Mouse (Mus musculus) left cerebral cortex, adult 18-20 months (tissue): ENCODE measurements around the gene Vwa5b2. TPM values are rescaled to one million over a fixed set of nuclear protein-coding genes. Genes with fewer than 3 reads are reported as not detected.

ENCODE experiments used
- DNase-seq, 2 experiments: peaks; one replicate each; pipeline ENCODE4 v3.0.0; 2021 to 2022; ENCODE audit warnings: low spot score in 2 of 2, mixed read lengths in 1 of 2
- long read RNA-seq, 2 experiments: library from polyadenylated mRNA; stranded (forward); transcript quantifications; one replicate each; pipeline ENCODE4 v2.0.0; 2021
- total RNA-seq, 2 experiments: library from RNA; stranded (reverse); gene quantifications; 2 replicates each; pipeline ENCODE4 v1.2.3; 2021

Vwa5b2 gene
- total RNA-seq, result 10 to 100 TPM; 50.1 to 62.9 TPM
- long read RNA-seq, experiment 1, partial matches to known transcripts, result 24 of 43 reads
- long read RNA-seq, experiment 1, other reads (novel, unspliced or antisense), result 19 of 43 reads
- long read RNA-seq, experiment 2, partial matches to known transcripts, result 22 of 31 reads
- long read RNA-seq, experiment 2, other reads (novel, unspliced or antisense), result 9 of 31 reads

DNA sequence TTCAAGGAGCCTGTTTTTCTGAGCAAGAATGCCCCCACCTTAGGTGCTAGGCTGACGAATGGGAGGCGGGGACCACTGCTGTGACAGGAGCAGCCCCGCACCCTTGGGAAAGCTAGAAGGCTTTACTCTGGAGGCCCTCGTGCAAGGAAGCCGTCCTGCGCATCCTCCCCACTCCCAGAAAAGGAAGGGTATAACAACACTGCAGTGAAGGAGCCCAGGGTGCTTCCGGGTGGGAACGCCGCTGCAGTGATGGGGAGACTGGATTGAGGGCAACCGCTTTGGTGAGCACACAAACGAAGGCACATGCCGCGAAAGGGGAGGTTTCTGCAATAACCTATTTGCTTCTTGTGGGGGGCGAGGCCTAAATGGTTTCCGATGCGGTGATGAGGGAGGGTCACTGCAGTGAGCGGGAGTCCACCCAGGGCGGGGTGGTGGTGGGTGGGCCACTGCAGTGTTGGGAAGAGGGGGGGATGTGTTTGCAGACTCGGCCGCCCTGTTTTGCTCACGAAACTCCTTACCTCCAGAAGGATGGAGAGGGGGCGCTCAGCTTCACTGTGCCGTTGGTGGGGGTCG, at the start of gene Vwa5b2:
Gene Vwa5b2, plus strand, starts transcription at position 106 of the 573 bp plus-strand sequence.
- DNase-seq, result peak; percentile 24 to 44

GRCm38 (mm10) chr16:20539649-20540048, 49.6 kb upstream of the Vwa5b2 start:
- DNase-seq, result no peak

GRCm38 (mm10) chr16:20540438-20540837, 48.8 kb upstream of the Vwa5b2 start:
- DNase-seq, result no peak

DNA sequence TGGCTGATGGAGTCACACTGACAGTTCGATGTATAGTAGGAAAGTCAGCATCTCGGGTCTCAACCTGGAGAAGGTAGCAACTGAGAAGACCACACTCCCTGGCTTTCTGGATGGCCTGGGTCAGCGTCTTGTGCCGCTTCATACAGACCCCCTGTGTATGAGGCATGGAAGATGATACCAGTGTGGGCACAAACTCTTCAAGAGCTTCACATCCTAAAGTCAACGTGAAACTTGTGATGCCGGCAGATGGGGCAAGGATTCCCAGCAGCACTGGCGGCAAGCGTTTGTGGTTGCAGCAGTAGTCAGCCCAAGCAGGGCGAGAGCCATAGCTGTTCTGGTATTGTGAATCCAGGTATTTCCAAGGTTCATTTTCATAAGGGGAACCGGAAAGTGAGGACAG, 43.6 kb upstream of the Vwa5b2 start:
- no peak for DNase-seq

GRCm38 (mm10) chr16:20547423-20547822, 41.8 kb upstream of the Vwa5b2 start:
- DNase-seq, result no peak

- DNase-seq, result peak; percentile 97 to 99
These were observed 40.9 kb upstream of the Vwa5b2 start, which contains the start of gene Abcf3 for GRCm38 (mm10) chr16:20548096-20548948. TSS of gene Abcf3 (plus strand) at chr16:20548577.

DNA sequence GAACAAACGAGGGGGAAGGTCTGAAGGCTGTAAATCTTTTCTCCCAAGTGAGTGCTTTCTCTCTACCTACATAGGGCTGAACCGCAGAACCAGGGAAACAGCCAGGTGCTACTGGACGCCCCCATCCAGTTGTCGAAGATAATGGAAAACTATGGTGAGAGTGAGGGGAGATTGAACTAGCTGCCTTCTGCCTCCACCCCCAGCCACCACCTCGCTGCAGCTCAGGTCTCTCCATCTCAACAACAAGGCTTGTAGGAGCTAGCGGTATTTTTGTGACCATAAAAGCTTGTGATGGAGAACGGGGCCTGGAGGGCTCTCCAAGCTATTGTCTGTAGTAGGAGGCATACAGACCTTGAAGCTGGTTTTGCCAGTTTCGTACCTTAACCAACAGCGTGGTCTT, 40.1 kb upstream of the Vwa5b2 start:
- DNase-seq, result no peak

- no peak for DNase-seq
These were observed 37.6 kb upstream of the Vwa5b2 start for GRCm38 (mm10) chr16:20551691-20552090.

DNA sequence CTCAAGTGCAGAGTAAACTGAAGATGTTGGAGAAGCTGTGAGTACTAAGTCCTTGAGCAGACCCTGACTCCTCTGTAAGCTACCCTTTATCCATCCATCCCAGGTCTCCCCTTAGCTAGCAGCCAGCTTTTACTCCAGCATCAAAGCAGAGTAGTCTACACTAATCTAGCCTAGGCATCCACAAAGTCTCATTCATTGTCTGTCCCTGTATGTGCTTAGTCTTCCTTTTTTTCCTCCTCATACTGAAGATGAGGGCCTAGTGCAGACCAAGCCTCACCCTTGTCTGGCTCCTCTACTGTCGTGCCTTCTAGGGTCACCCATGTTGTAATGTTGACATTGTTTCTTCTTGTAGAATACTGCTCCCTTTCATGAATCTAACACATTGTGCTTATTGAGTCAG, 36.7 kb upstream of the Vwa5b2 start:
- no peak for DNase-seq

DNA sequence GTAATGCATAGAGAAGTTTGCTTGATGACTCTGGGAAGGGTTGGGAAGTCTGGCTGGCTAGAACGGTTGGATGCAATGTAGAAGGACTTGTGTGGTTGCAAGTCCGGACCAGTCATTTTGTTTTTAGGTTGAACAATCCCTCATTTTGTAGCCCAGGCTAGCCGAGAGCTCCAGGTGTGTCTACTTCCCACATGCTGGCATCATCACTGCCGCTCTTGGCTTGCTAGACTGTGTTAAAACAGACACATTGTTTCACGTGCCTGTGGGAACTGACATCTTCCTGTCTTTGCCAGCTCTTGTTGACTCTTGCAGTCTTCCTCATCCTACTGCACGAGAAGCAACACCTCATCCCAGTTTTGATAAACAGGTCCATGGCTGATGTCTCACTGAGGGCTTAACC, 34.3 kb upstream of the Vwa5b2 start:
- DNase-seq, result no peak

DNA sequence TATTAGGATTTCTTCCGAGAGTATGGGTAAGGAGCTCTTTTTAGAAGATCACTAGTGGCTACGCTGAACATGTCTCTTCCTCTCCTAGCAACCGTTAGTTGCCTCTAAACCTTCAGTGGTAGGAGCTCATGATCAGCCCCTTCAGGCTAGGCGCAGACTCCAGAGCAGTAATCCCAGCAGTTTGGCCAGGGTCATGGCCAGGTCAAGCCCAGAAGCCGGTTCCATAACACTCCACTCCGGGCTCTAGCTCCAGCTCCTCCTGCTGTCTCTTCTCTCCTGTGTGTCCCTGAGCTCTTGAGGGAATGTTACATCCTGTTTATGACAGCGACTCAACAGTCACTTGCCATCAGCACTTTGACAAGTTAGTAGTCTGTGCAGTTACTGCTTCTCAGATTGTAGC, 31.9 kb upstream of the Vwa5b2 start:
- no peak for DNase-seq

DNA sequence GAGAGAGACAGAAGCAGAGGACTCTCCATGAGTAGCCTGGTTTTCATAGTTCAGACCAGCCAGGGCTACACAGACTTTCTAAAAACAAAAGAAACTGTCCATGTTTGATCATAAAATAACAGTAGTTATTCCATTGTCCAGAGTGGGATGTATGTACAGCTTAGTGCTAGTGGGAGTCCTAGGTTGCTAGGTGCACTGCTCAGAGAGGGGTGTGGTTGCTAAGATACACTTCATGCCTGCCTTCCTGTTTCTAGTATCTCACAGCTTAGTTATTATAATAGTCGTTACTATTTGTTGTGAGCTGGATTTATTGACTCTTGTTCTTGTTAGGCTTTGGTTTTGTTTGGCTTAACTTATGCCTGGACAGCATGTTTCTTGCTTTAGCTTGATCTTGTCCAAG, 24.2 kb upstream of the Vwa5b2 start:
- DNase-seq, result no peak

DNA sequence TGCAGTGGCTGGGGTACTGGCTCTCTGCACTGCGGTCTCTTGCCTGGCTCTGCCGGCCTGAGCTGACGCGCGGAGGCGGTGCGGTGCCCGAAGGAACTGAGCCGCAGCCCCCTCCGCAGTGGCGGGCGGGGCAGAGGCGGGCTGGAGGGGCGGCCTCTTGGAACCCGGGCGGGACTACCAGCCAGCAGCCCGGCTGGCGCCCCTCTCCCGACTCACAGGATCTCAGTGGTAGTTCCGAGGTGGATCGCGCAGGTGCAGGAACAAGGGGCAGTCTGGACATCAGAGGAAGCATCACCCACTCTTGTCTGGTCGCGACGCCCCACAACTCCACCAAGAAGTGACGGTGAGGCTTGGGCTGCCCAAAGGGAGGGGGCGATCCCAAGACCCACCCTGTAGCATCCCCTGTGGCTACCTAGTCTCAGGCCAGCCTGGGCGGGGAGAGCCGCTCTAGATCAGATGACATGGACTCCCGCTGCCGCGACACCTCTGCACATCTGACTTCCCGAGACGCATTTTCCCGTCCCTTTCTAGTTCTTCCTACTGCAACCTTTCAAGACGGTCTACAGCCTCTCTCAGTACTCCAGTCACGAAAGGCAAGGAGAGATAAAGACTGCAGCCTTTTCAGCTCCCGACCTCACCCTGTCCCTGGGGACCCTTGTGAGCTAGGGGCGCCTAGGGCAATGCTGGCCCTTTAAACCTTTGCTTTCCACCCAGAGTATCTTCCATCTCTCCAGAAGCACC, 838 bp downstream of the Vwa5b2 start:
- DNase-seq, result peak; percentile 58 to 77

GRCm38 (mm10) chr16:20590680-20591038, 1.4 kb downstream of the Vwa5b2 start:
- DNase-seq, result no peak

GRCm38 (mm10) chr16:20591076-20591705, 1.9 kb downstream of the Vwa5b2 start:
- no peak for DNase-seq

DNA sequence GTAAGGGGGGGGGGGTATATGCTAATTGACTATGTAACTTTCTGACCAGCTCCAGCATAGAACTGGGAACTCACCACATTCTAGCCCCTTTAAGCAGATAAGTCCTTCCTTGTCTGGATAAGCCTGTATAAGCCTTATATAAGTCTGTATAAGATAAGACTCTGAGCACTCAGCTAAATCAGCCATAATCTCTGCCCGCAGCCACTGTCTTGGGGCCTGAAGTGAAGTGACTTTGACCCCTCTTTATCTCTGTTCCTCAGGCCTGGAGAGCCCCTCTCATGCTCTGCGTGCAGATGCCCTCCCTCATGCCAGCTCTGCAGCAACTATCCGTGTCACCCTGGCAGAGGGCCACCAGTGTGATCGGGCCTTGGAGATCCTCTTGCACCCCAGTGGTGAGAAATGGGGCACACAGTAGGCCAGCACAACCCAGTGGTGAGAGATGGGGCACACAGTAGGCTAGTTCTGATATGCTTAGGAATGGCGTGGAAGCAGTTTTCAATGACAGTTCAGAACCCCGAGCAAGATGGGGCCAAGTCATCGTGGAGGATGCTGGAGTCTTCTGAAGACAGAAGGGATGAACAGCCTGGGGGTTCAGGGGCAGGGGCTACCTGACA, 5.9 kb downstream of the Vwa5b2 start:
- DNase-seq, result no peak

DNA sequence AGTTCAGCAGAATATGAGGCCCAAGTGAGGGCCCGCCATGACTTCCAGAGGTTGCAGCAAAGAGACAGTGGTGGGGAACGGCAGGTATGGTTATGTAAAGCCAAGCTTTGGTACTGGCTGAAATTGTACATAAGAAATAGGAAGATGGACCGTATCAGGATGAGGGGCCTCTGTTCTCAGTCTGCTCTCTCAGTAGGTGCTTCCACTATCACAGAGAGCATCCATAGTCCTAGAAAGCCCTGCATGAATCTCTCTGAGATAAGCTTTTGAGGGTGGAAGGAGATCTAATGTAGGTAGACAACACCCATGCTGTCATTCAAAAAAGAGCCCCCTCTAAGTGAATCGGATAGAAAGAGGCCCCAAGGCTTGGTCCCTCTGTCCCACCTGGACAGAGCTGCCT, 6.5 kb downstream of the Vwa5b2 start:
- DNase-seq, result no peak

GRCm38 (mm10) chr16:20596687-20597441, 7.6 kb downstream of the Vwa5b2 start:
- no peak for DNase-seq

DNA sequence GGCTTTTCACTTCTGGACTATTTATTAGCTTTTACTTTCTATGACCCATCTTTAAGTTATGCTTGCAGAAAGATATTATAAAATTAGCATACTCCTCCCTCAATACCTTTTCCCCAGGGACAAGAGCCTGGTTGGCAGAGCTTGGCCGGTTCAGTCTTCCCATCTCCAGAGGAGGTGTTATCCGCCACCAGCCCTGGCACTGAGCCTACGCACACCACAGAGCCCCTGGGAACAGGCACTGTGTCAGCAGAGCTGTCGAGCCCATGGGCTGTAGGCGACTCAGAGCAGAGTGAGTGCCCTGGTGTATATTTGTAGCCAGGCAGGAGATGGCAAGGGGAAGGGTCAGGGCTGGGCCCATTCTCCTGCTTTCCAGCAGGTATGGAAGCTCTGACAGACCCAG, 11.2 kb downstream of the Vwa5b2 start:
- DNase-seq, result peak in 1 of 2 experiments; percentile 35

DNA sequence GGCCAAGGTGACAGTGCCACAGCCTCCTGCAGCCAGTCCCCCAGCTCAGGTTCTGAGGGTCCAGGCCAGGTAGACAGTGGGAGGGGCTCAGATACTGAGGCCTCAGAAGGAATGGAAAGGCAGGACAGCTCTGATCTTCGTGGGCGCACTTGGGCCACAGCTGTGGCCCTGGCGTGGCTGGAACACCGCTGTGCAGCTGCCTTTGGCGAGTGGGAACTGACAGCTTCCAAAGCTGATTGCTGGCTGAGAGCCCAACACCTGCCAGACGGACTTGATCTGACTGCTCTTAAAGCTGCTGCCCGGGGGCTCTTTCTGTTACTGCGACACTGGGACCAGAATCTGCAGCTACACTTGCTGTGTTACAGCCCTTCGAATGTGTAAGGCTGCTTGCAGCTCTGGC, 15.4 kb downstream of the Vwa5b2 start:
- DNase-seq, result no peak
